Mouse (Mus musculus): ENCODE measurements around the gene Agtrap.

Agtrap gene

DNA sequence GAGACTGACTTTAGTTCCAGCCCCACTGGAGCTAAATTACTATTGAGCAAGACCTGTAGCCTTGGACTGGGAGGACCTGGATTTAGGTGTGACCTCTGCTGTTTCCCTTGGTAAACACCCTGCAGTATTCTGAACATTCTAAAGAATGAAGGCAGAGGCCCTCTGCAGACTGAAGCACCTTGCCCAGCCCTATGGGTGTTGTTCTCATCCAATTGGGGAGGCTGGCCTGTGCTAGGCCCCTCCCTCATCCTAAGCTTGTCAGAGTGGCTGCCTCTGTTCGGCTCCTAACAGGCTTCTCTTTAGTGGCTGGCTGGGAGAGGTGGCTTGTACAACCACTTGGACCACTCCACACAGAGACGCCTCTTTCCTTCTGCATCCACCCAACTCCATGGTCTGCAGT is 34.9 kb downstream of the Agtrap start:
- POLR2A ChIA-PET, result interaction anchor here in 3 of 4 experiments (0.5 to 43.0 kb wide), 15 partner anchors 2 to 236 kb away, joined by 3 to 812 read pairs (median 5); partner anchors contain the start of genes Clcn6 (in 2 of the 3) and Mthfr (in 2 of the 3)
- CTCF ChIA-PET, result interaction anchor here in 3 of 4 experiments (0.5 to 2.7 kb wide), 6 partner anchors 7 to 16 kb away, joined by 3 to 6 read pairs (median 4); no protein-coding TSS in a partner anchor

DNA sequence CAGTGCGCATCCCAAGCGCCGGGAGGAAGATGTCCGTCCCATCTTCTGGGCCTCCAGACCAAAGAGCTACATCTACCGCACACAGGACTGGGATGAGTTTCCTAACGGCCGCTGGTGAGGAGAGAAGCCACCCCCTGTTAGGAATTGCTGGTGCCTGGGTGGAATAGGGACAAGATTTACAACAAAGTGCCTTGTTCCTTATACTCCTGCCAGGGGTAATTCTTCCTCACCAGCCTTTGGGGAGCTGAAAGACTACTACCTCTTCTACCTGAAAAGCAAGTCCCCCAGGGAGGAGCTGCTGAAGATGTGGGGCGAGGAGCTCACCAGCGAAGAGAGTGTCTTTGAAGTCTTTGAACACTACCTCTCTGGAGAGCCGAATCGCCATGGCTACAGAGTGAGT is 35.9 kb downstream of the Agtrap start:
- POLR2A ChIA-PET, result interaction anchor here (0.6 to 43.0 kb wide), 20 partner anchors 1 to 147 kb away, joined by 3 to 812 read pairs (median 4); partner anchors contain the start of genes Clcn6 (in 3 of the 4), Mthfr (in 3 of the 4), Fbxo6 (in 1 of the 4) and Nppa (in 1 of the 4)
- CTCF ChIA-PET, result interaction anchor here in 2 of 4 experiments (0.8 to 2.7 kb wide), 5 partner anchors 8 to 65 kb away, joined by 4 to 6 read pairs (median 6); no protein-coding TSS in a partner anchor

DNA sequence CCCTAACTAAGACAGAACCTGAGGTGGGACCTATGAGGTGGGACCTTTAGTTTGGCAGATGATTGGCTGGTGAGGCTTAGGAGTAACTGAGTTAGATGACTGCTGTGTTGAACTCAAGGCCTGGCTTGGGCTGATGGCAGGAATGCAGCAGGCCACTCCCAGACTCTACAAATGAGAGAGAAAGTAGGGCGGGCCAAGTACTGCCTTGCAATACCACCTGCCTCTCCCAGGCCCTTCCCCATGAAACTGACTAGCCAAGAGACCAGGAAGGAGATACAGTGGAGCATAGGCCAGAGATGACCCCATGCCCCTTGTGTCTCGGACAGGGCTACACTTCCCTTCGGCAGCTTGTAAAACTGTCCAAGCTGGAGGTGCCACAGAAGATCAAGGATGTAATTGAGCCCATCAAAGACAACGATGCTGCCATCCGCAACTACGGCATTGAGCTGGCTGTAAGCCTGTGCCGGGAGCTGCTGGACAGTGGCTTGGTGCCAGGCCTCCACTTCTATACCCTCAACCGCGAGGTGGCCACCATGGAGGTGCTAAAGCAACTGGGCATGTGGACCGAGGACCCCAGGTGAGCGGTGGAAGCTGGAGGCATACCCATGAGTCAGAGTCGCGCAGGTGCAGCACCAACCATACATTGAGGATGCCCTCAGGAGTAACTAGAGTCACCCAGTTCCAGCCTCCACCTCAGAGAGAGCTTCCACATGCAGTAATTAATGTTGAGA is 36.6 kb downstream of the Agtrap start:
- CTCF ChIA-PET, result interaction anchor here in 3 of 4 experiments (0.5 to 2.7 kb wide), 6 partner anchors 9 to 292 kb away, joined by 4 to 6 read pairs (median 5); no protein-coding TSS in a partner anchor
- POLR2A ChIA-PET, result interaction anchor here (0.6 to 43.0 kb wide), 21 partner anchors 0 to 146 kb away, joined by 3 to 812 read pairs (median 4); partner anchors contain the start of genes Clcn6 (in 3 of the 4), Mthfr (in 3 of the 4), Fbxo2 (in 1 of the 4) and Fbxo44 (in 1 of the 4)

DNA sequence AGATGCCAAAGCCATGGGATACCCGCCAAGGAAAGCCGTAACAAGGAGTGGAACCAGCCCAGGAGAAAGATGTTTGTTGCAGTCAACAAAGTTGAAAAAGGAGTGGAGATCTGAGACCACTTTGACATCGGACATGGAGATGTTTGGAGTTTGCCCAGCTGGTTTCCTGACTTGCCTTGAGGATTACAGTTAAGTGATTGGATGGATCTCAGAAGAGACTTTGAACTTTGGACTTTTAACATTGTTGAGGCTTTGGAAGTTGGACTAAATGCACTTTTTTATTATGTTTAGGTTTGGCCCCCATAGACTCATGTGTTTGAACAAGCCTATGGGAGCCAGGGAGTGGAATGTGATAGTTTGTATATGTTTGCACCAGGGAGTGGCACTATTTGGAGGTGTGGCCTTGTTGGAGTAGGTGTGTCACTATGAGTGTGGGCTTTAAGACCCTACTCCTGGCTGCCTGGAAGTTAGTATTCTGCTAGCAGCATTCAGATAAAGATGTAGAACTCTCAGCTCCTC is 37.4 kb downstream of the Agtrap start:
- CTCF ChIA-PET, result interaction anchor here in 2 of 4 experiments (0.6 to 2.7 kb wide), 2 partner anchors 10 to 15 kb away, joined by 4 to 6 read pairs; no protein-coding TSS in a partner anchor
- POLR2A ChIA-PET, result interaction anchor here (0.8 to 43.0 kb wide), 9 partner anchors 1 to 65 kb away, joined by 3 to 812 read pairs (median 6); partner anchors contain the start of genes Clcn6 (in 2 of the 4), Mthfr (in 2 of the 4) and Nppb (in 1 of the 4)

DNA sequence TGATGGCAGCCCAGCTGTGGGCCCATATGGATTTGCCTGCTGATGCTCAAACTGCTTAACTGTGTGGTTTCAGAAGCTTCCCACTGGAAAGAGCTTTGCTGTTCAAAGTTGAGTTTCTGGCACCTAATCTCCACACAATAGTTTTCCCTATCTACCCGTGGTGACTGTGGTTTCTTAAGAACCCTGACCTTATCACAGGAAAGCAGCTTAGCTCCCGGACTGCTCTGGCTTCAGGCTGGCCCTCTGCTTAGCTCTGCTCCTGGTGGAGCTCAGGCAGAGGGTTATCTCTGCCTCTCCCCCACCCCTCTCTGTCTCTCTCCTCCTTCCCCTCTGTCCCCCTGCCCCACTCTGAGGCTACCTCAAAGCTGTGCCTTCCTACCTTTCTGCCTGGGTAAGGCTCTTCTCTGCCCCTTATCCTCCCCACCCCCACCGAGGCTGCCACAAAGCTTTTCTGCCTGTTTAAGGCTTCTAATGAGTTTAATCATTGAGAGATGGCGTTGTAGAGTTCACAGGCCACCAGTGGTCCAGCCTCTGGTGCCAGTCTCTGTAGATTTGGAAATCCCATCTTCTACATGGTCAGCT is 41.3 kb downstream of the Agtrap start:
- POLR2A ChIA-PET, result interaction anchor here in 3 of 4 experiments (0.9 to 43.0 kb wide), 12 partner anchors 4 to 130 kb away, joined by 3 to 812 read pairs (median 4); partner anchors contain the start of genes Clcn6 (in 2 of the 3), Mthfr (in 2 of the 3) and Agtrap (in 1 of the 3)
- CTCF ChIA-PET, result interaction anchor here in 3 of 4 experiments (0.6 to 1.7 kb wide), 4 partner anchors 13 to 640 kb away, joined by 3 to 6 read pairs (median 4); no protein-coding TSS in a partner anchor

DNA sequence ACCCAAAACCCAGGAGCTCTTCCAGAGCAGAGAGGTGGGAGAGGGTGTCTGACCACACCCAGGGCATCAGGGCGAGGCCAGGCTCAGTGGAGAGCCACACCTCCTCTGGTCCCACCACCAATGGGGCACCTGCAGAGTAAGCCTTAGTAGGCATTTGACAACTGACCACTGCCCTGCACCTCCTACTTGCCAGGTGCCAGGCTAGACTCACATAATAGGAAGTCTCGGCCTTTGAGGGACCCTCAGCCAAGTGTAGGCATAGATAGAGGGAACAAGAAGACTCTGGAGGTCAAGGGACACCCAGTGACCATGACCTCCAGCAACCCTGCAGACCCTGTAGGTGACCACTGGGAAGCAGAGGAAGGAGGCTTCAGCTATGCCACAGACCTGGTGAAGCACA is 43.7 kb downstream of the Agtrap start:
- POLR2A ChIA-PET, result interaction anchor here in 3 of 4 experiments (0.5 to 43.0 kb wide), 10 partner anchors 7 to 249 kb away, joined by 3 to 812 read pairs (median 4); partner anchors contain the start of genes Clcn6 (in 1 of the 3) and Mthfr (in 1 of the 3)
- CTCF ChIA-PET, result interaction anchor here (0.6 to 1.9 kb wide), 4 partner anchors 29 to 246 kb away, joined by 3 to 5 read pairs (median 3); no protein-coding TSS in a partner anchor

DNA sequence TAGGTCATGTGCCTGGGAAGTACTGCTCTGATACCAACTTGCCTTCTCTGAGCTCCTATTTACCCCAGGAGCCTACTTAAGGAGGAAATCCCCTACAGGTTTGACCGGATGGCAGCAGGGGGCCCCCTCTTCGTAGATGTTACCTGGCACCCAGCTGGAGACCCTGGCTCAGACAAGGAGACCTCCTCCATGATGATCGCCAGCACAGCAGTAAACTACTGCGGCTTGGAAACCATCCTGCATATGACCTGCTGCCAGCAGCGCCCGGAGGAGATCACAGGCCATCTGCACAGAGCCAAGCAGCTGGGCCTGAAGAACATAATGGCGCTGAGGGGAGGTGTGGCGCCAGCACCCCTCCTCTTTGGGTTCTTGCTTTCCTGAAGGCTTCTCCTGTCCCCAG is 44.5 kb downstream of the Agtrap start:
- CTCF ChIA-PET, result interaction anchor here in 3 of 4 experiments (0.6 to 2.9 kb wide), 5 partner anchors 10 to 124 kb away, joined by 3 to 14 read pairs (median 3); no protein-coding TSS in a partner anchor

DNA sequence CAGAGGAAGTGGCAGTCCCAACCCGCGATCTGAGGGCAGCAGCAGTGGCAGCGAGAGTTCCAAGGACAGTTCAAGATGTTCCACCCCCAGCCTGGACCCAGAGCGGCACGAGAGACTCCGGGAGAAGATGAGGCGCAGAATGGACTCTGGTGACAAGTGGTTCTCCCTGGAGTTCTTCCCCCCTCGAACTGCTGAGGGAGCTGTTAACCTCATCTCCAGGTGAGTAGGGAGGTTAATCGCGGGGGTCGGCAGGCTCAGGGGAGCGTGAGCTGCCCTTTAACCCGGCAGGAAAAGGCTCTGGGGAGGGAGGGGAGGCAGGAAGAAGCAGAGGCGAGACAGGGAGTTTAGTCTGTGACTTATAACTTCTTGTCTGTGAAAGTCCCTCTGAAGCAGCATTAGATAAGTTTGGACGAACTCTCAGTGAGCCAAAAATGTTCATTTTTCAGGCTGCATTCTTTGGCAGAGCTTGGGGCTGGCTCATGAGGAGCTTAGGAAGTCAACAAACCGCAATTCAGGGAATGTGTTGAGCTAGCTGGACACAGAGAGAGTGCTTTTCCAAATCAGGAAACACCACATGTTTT is 46.1 kb downstream of the Agtrap start:
- CTCF ChIA-PET, result interaction anchor here in 2 of 4 experiments (0.7 to 2.9 kb wide), 8 partner anchors 16 to 98 kb away, joined by 3 to 14 read pairs (median 4); no protein-coding TSS in a partner anchor
- POLR2A ChIA-PET, result interaction anchor here (0.9 to 43.0 kb wide), 39 partner anchors 7 to 559 kb away, joined by 3 to 812 read pairs (median 5); partner anchors contain the start of genes Agtrap (in 2 of the 4), Fbxo6 (in 2 of the 4), Clcn6 (in 1 of the 4) and Fbxo2 (in 1 of the 4)

More for the DNA sequence above, 44.5 kb downstream of the Agtrap start:
- POLR2A ChIA-PET, result interaction anchor here in 2 of 4 experiments (0.8 to 43.0 kb wide), 10 partner anchors 8 to 57 kb away, joined by 3 to 812 read pairs (median 6); partner anchors contain the start of genes Agtrap (in 1 of the 2), Clcn6 (in 1 of the 2) and Mthfr (in 1 of the 2)

DNA sequence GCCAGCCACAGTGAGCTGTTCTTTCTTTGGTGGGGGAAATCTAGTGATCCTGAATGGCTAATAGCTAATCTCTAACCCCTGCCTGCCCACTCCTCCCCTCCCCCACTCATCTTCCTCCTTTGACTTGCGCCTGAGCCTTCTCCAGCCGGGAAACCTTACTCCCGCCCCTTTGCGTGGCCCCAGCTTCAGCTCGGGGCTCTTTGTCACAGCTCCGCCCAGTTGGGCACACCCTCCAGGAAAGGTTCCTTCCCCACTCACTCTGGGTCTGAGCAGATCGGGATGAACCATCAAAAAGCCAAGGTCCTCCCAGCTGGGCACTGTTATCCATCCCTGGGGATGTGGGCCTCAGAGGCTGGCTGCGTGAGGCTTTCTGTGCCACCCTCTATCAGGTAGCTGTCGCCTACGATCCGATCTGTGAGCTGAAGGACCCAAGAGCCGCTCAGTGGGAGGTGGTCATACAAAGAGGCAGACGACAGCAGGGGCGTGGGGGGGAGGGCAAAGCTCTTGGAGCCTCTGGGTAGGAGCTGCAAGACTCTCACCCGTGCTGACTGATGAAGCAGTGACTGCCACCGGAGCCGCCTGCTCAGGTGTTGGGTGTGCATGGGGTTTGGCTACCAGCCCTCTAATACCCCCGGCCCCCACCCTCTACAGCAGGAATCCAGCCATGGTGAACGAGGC is 46.8 kb downstream of the Agtrap start:
- POLR2A ChIA-PET, result interaction anchor here (0.6 to 43.0 kb wide), 56 partner anchors 7 to 559 kb away, joined by 3 to 812 read pairs (median 4); partner anchors contain the start of genes Agtrap (in 2 of the 4), Fbxo6 (in 2 of the 4), Clcn6 (in 1 of the 4) and Fbxo2 (in 1 of the 4)
- CTCF ChIA-PET, result interaction anchor here in 3 of 4 experiments (0.7 to 2.9 kb wide), 11 partner anchors 17 to 99 kb away, joined by 3 to 14 read pairs (median 4); no protein-coding TSS in a partner anchor

DNA sequence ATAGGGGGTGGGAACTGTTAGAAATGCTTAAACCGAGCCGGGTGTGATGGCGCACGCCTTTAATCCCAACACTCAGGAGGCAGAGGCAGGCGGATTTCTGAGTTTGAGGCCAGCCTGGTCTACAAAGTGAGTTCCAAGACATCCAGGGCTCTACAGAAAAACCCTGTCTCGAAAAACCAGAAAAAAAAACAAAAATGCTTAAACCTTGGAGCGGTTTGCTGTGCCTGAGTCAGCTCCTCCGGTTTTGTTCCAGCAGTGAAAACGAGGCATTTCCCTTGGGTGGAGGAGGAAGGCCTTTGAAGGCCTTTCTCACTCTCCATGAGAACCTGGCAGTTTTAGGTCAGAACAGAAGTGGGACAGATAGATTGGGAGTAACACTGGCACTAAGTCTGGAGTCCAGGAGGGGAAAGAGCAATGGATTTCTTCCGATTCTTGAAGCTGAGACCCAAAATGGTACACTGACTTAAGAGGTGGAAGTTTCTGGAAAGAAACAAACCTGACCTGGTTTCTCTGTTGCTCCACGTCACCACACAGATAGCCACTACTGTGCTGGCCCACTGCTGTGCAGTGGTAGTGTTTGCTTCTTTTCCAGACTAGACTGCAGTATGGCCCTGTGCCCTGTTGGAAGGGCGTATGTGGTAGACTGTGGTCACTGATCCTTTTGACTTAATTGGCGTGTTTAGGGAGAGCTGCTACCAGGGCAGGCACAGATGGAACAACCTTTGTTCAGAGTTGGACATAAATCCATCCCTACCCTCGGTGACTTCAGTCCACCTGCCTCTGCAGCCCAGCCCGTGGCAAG is 47.6 kb downstream of the Agtrap start:
- ChIA-PET CTCF (interaction anchor here in 3 of 4 experiments (0.7 to 2.9 kb wide), 8 partner anchors 18 to 100 kb away, joined by 3 to 14 read pairs (median 4); no protein-coding TSS in a partner anchor), POLR2A (interaction anchor here (0.6 to 43.0 kb wide), 68 partner anchors 6 to 592 kb away, joined by 3 to 812 read pairs (median 4); partner anchors contain the start of genes Agtrap (in 2 of the 4), Fbxo6 (in 2 of the 4), Mtor (in 2 of the 4) and Clcn6 (in 1 of the 4))

DNA sequence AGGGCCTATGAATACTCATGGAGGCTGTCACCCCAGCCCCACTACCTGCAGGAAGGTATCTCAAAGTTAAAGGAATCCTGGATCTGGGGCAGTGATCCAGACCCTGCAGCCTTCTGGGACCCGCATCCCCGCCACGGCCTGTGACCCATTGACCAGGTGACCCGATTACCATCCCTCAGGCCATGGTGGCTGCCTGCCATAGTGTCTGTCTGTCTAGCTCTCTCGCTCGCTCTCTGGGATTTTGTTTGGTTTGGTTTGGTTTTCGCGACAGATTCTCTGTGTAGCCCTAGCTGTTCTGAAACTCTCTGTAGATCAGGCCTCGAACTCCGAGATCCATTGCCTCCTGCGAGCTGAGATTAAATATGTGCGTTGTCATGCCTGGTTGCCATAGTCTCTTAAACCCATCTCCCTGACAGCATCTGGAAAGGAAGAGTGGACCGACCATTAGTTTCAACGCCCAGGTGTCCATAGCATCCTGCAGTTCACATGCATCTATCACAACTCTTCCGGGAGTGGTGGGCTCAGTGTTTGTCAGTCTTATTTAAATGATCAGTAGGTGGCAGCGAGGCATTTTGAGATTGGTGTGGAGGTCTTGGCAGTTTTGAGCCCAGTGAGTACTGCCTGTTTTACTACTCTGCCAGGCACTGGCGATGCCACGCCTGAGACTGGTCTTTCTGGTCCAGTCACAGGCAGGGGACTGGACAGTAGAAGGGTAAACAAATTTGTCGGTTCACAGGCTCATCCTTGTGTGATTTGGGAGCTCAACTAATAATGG is 48.4 kb downstream of the Agtrap start:
- CTCF ChIA-PET, result interaction anchor here in 3 of 4 experiments (0.8 to 1.7 kb wide), 8 partner anchors 19 to 121 kb away, joined by 3 to 6 read pairs (median 4); partner anchors contain the start of genes Fbxo2 (in 1 of the 3) and Fbxo44 (in 1 of the 3)
- POLR2A ChIA-PET, result interaction anchor here (0.6 to 43.0 kb wide), 78 partner anchors 5 to 593 kb away, joined by 3 to 812 read pairs (median 6); partner anchors contain the start of genes Fbxo2 (in 3 of the 4), Fbxo44 (in 3 of the 4), Agtrap (in 2 of the 4) and Fbxo6 (in 2 of the 4)

DNA sequence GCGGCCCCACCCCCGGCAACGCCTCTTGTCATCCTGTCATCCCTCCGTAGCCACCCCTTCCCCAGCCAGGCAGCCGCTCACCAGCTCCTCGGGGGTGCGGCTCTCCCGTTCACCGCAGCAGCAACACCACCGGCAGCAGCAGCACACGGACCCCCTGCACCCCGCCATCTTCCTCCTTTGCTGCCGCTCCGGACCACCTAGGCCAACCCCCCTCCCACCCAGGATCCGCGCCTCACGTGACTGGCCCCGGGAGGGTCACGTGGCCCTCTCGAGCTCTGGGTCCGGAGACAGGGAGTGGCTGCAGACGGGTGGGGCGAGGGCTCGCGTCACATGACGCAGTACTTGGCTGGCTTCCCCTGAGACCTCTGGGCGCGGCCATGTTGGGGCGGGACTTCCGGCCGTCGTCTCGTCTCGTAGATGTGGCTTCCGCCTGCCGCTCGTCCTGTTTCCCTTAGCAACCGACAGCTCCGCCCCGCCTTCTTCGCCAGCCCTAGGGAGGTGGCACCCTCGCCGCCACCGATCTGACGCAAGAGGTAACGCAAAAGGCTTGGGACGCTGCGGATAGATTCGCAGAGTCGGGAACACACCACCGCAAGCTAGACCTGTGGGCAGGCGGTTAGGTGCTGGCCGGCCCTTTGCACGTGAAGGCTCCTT is 49.1 kb downstream of the Agtrap start, which contains the start of the genes Clcn6 and Mthfr:
Gene Clcn6, minus strand, starts transcription at position 222 of the 654 bp plus-strand sequence.
Gene Mthfr, plus strand, starts transcription at position 478 of the 654 bp plus-strand sequence.
- CTCF ChIA-PET, result interaction anchor here in 3 of 4 experiments (0.8 to 1.7 kb wide), 10 partner anchors 19 to 122 kb away, joined by 3 to 6 read pairs (median 4); partner anchors contain the start of genes Fbxo2 (in 1 of the 3) and Fbxo44 (in 1 of the 3)

DNA sequence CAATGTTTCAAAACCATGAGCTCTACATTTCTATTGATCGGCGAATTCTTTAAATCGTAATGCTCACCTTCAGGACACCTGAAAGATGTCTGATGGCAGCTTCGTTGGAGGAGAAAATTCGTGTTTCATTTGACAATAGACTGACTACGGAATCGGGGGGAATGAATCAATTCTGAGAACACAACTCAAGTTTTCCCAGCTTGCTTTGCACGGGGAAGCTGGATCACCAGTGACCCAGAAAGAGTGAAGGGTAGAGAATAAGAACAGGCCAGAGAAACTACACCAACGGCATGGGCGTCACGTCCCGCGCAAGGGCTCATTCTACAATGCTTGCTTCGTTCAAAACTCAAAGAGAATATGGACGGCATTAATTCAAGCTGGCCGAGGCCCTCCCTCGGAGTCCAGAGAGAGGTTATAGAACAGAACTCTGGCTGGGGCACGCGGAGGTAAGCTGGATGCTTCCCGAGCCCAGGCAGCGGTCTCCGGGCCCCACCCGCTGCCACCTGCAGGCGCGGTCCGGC is 49.7 kb downstream of the Agtrap start:
- ChIA-PET POLR2A (interaction anchor here (0.6 to 43.0 kb wide), 85 partner anchors 4 to 589 kb away, joined by 3 to 812 read pairs (median 5); partner anchors contain the start of genes Agtrap (in 2 of the 4), Fbxo2 (in 2 of the 4), Fbxo44 (in 2 of the 4) and Fbxo6 (in 2 of the 4)), CTCF (interaction anchor here in 3 of 4 experiments (0.8 to 1.7 kb wide), 10 partner anchors 20 to 122 kb away, joined by 3 to 6 read pairs (median 4); partner anchors contain the start of genes Fbxo2 (in 1 of the 3), Fbxo44 (in 1 of the 3) and Nppb (in 1 of the 3))

More for the DNA sequence above, 49.1 kb downstream of the Agtrap start, which contains the start of the genes Clcn6 and Mthfr:
- POLR2A ChIA-PET, result interaction anchor here (0.6 to 43.0 kb wide), 87 partner anchors 5 to 594 kb away, joined by 3 to 812 read pairs (median 5); partner anchors contain the start of genes Fbxo2 (in 3 of the 4), Fbxo44 (in 3 of the 4), Agtrap (in 2 of the 4) and Fbxo6 (in 2 of the 4)
